Mouse (Mus musculus): ENCODE measurements around the gene Olfr67. TPM values are rescaled to one million over a fixed set of nuclear protein-coding genes. Genes with fewer than 3 reads are reported as not detected.
"Not testable (repeated sequence)": the region's sequence is repeated elsewhere in the genome, so short reads cannot be mapped to it uniquely, and the experiment has no call there.

The Olfr67 gene
- not detected in 2 replicates for polyA plus RNA-seq (2016; fragmentation: Nextera tagmentation; extraction: Ambion mirVana)

DNA sequence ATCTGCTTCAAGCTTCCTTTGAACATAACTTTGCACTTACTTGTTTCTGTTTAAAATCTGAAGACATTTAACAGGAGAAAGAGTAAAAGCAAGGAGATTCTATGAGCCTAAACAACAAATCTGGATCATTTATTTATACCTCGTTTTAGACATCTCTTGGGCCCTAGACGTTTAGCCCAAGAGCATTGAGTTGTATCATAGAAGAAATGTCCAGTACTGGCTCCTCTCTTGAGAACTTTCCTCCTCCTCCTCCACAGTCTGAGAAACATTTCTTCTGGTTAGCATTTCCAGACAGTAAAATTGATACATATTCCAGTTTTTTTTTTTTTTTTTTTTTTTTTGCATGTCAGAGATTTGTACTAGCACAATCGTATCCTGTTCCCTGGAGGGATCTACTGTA is at the start of gene Olfr67:
Gene Olfr67, minus strand, starts transcription at position 101 of the 400 bp plus-strand sequence.
- Histone ChIP-seq H3K36me3 (no peaks in the 10 kb centered on the region), H3K9me3 (replicated peaks) (no peaks in the 10 kb centered on the region), H3K27ac (replicated peaks) (no peak within 1 kb of the TSS), H3K4me3 (no peak within 1 kb of the TSS), H3K27me3 (ENCODE audit: low read depth, poor library complexity, severe bottlenecking) (no peaks in the 10 kb centered on the region), H3K4me1 (no peaks in the 10 kb centered on the region)
- no peak for DNase-seq (ENCODE audit: low spot score)
- whole genome bisulfite sequencing: 92% methylated on average over 3 of the region's 3 CpGs

DNA sequence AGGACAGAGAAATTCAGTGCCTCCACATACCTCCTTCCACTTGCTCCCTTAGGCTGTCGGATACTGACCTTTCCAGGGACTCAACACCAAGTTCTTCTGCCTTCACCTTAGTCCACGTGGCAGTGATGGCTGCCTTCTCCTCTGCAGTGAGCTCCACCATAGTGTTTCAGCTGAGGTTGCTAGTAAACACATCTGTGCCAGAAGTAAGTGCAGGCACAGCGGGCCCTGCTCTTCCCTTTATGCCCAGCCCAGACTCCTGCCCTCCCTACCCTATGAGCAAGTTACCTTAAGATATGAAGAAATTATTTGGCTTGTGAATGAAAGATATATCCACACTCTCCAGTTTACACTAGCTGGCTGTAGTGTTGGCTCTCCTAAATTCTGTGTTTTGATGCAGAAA is 48.6 kb upstream of the Olfr67 start, which contains the start of gene Hbb-bh2:
Gene Hbb-bh2, minus strand, starts transcription at position 253 of the 400 bp plus-strand sequence.
- Histone ChIP-seq H3K36me3 (no peaks in the 10 kb centered on the region), H3K27ac (replicated peaks) (no peak within 1 kb of the TSS), H3K4me1 (no peaks in the 10 kb centered on the region), H3K4me3 (no peak within 1 kb of the TSS), H3K27me3 (ENCODE audit: low read depth, poor library complexity, severe bottlenecking) (no peaks in the 10 kb centered on the region), H3K9me3 (replicated peaks) (no peaks in the 10 kb centered on the region)
- no peak for DNase-seq (ENCODE audit: low spot score)
- WGBS: 70% methylated on average over 3 of the region's 3 CpGs

DNA sequence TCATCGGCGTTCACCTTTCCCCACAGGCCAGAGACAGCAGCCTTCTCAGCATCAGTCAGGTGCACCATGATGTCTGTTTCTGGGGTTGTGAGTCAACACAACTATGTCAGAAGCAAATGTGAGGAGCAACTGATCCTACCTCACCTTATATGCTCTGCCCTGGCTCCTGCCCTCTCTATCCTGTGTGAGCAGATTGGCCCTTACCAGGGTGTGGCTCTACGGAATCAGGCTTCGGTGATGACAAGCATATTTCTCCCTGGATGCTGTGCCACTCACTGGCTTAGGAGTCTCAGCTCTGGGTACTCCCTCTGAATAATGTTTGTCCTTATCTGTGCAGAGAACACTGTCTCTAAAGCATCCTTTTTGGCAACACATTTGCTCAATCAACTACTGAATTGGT is 36.2 kb upstream of the Olfr67 start, which contains the start of gene Hbb-bs:
Gene Hbb-bs, minus strand, starts transcription at position 289 of the 400 bp plus-strand sequence.
- 90% methylated on average over 4 of the region's 4 CpGs for WGBS
- H3K9me3 ChIP-seq (replicated peaks): no peaks in the 10 kb centered on the region
- H3K27ac ChIP-seq (replicated peaks): no peak within 1 kb of the TSS
- no peaks in the 10 kb centered on the region for H3K4me1 ChIP-seq
- no peaks in the 10 kb centered on the region for H3K27me3 ChIP-seq (ENCODE audit: low read depth, poor library complexity, severe bottlenecking)
- no peak for DNase-seq (ENCODE audit: low spot score)
- no peaks in the 10 kb centered on the region for H3K36me3 ChIP-seq
- no peak within 1 kb of the TSS for H3K4me3 ChIP-seq

DNA sequence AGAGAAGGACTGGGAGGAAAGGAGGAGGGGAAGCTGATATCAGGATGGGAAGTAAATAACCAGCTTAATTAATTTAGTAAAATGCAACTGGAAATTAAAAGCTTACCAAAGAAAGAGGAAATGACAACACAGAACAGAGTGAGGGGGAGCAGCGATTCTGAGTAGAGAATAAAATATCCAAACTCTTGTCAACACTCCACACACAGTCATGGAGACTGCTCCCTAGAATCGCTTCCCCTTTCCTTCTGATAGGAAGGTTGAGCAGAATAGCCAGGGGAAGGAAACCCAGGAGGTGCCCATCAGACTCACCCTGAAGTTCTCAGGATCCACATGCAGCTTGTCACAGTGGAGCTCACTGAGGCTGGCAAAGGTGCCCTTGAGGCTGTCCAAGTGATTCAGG is 35.5 kb upstream of the Olfr67 start:
- not testable (repeated sequence) for H3K27ac ChIP-seq (replicated peaks); H3K9me3 ChIP-seq (replicated peaks); H3K4me3 ChIP-seq; H3K27me3 ChIP-seq (ENCODE audit: low read depth, poor library complexity, severe bottlenecking); H3K4me1 ChIP-seq; DNase-seq (ENCODE audit: low spot score); H3K36me3 ChIP-seq
- no CpG with 5 or more reads among the region's 2 CpGs for WGBS

DNA sequence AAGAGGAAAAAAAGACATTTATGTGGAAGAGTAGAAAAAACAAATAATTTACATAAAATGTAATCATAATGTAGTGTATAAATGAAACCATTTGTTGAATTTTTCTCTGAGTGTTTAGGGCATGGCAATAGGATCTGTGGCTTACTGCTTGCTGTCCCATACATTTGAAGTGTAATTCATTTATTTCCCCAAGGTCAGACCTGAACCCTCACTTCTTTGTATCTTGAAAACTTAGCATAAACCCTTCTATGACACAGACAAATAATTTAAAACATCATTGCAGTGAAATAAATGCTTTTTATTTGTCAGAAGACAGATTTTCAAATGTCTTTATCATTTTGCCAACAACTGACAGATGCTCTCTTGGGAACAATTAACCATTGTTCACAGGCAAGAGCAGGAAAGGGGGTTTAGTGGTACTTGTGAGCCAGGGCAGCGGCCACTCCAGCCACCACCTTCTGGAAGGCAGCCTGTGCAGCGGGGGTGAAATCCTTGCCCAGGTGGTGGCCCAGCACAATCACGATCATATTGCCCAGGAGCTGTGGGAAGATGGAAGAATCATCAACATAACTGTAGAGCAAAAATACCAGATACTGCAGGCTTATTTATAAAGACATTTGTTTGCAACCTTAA is 34.8 kb upstream of the Olfr67 start:
- Histone ChIP-seq H3K27me3 (ENCODE audit: low read depth, poor library complexity, severe bottlenecking) (no peaks in the 10 kb centered on the region), H3K36me3 (no peaks in the 10 kb centered on the region), H3K27ac (replicated peaks) (no peak overlapping the region), H3K9me3 (replicated peaks) (no peaks in the 10 kb centered on the region), H3K4me1 (no peaks in the 10 kb centered on the region), H3K4me3 (no peak overlapping the region)
- WGBS: 73% methylated on average over 3 of the region's 3 CpGs
- DNase-seq (ENCODE audit: low spot score): no peak

DNA sequence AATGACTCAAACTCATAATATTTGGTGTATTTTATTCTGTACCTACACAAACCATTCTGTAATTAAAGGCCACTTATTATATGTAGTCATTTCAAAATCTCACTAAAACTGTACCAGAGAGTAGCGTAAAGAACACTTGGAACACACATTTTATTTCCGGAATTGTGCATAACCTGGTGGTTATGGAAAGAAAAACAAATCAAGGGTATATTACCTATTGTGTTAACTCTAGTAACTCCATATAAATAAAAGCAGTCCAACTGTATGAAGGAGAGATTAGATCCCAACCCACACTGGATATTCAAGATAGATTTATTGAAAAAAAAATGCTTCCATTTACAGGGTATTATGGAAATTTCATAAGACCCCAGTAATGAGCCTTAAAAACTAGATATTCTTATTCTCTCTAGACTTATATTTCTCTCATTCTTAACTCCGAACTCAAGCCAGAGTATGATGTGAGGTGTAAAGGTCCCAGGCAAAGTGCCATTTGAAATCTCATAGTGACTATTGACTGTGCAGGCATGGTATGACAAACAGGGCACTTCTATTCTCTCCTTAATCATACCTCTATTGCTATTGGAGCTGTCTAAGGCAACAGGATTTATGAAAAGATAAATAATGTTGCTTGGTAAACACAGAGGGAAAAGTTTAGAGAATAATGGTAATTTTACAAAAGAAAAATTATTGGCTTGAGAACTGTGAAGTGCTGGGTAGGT is 34.1 kb upstream of the Olfr67 start:
- no peak overlapping the region for H3K4me3 ChIP-seq
- DNase-seq (ENCODE audit: low spot score): no peak
- H3K36me3 ChIP-seq: no peaks in the 10 kb centered on the region
- no peaks in the 10 kb centered on the region for H3K9me3 ChIP-seq (replicated peaks)
- no peaks in the 10 kb centered on the region for H3K4me1 ChIP-seq
- no peaks in the 10 kb centered on the region for H3K27me3 ChIP-seq (ENCODE audit: low read depth, poor library complexity, severe bottlenecking)
- WGBS: 92% methylated on average over 3 of the region's 3 CpGs
- no peak overlapping the region for H3K27ac ChIP-seq (replicated peaks)

DNA sequence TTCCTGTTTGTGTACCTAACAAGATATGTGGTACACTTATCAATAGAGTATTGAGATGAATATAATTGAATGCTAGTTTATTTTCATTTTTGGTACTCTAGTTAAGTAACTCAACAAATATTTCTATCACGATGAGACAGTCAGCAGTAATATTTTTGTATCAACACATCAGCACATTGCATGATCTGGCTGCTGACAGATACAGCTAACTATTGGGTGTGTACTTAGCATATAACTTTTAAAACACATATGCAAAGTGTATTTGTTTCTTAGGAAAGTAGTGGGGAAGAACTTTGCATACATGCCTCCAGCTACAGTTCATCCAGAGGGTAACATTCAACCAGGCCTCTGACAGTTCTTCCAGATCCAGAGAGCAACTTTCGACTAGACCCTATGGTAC is 33.0 kb upstream of the Olfr67 start:
- Histone ChIP-seq H3K9me3 (replicated peaks) (no peaks in the 10 kb centered on the region), H3K4me1 (no peaks in the 10 kb centered on the region), H3K27ac (replicated peaks) (no peak overlapping the region), H3K36me3 (no peaks in the 10 kb centered on the region), H3K27me3 (ENCODE audit: low read depth, poor library complexity, severe bottlenecking) (no peaks in the 10 kb centered on the region), H3K4me3 (no peak overlapping the region)
- WGBS: 91% methylated on average over 2 of the region's 2 CpGs
- no peak for DNase-seq (ENCODE audit: low spot score)

DNA sequence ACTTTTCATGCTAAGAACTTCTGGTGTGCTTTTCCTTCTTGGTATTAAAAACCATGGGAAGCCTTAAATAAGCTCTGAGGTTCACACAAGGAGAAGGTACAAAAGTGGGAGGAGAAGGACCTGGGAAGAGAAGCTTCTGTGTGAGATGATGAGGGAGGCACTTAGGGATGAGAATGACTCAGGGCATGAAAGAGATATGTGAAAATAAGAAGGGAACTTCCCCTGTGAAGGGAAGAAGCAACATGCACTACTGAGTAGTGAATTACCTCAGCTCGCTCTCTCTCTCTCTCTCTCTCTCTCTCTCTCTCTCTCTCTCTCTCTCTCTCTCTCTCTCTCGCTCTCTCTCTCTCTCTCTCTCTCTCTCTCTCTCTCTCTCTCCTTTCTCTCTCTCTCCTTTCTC is 23.5 kb upstream of the Olfr67 start:
- H3K27me3 ChIP-seq (ENCODE audit: low read depth, poor library complexity, severe bottlenecking); H3K36me3 ChIP-seq; DNase-seq (ENCODE audit: low spot score); H3K9me3 ChIP-seq (replicated peaks); H3K4me1 ChIP-seq; H3K4me3 ChIP-seq; H3K27ac ChIP-seq (replicated peaks): not testable (repeated sequence)
- WGBS: 60% methylated on average over 1 of the region's 2 CpGs

DNA sequence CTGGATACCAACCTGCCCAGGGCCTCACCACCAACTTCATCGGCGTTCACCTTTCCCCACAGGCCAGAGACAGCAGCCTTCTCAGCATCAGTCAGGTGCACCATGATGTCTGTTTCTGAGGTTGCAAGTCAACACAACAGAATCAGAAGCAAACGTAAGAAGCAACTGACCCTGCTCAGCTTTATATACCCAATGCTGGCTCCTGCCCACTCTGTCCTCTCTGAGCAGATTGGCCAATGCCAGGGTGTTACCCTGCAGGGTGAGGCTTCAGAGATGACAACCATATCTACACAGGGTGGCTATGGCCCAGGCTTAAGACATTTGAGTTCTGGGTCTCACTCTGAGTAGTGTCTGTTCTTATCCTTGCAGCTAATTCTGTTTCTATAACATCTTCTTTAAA is 22.1 kb upstream of the Olfr67 start, which contains the start of gene Hbb-bt:
Gene Hbb-bt, minus strand, starts transcription at position 231 of the 400 bp plus-strand sequence.
- no peaks in the 10 kb centered on the region for H3K4me1 ChIP-seq
- no peak within 1 kb of the TSS for H3K27ac ChIP-seq (replicated peaks)
- H3K36me3 ChIP-seq: no peaks in the 10 kb centered on the region
- H3K27me3 ChIP-seq (ENCODE audit: low read depth, poor library complexity, severe bottlenecking): no peaks in the 10 kb centered on the region
- no peak for DNase-seq (ENCODE audit: low spot score)
- H3K9me3 ChIP-seq (replicated peaks): no peaks in the 10 kb centered on the region
- H3K4me3 ChIP-seq: no peak within 1 kb of the TSS
- WGBS: 89% methylated on average over 3 of the region's 3 CpGs

DNA sequence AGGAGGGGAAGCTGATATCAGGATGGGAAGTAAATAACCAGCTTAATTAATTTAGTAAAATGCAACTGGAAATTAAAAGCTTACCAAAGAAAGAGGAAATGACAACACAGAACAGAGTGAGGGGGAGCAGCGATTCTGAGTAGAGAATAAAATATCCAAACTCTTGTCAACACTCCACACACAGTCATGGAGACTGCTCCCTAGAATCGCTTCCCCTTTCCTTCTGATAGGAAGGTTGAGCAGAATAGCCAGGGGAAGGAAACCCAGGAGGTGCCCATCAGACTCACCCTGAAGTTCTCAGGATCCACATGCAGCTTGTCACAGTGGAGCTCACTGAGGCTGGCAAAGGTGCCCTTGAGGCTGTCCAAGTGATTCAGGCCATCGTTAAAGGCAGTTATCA is 21.5 kb upstream of the Olfr67 start:
- H3K4me1 ChIP-seq; H3K27ac ChIP-seq (replicated peaks); H3K4me3 ChIP-seq; H3K36me3 ChIP-seq; H3K9me3 ChIP-seq (replicated peaks); H3K27me3 ChIP-seq (ENCODE audit: low read depth, poor library complexity, severe bottlenecking); DNase-seq (ENCODE audit: low spot score): not testable (repeated sequence)
- no CpG with 5 or more reads among the region's 3 CpGs for WGBS

DNA sequence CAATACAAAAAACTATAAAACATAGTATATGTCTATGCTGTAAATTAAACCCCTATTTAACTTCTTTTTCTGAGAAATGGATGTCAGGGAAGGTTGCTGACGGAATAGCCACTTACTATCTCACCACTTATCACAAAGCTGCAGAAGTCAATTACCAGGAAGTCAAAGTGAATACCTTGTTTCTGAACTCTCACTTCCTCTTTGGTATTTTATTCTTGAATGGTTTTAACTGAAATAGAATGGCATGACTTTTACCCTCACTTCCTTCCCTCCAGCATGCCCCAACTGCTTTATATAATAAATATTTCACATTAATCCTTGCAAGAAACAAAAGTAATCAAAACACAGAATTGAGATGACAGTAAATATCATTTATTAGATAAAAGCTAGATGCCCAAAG is 20.6 kb upstream of the Olfr67 start:
- Histone ChIP-seq H3K36me3 (no peaks in the 10 kb centered on the region), H3K9me3 (replicated peaks) (no peaks in the 10 kb centered on the region), H3K27me3 (ENCODE audit: low read depth, poor library complexity, severe bottlenecking) (no peaks in the 10 kb centered on the region), H3K27ac (replicated peaks) (no peak overlapping the region), H3K4me3 (no peak overlapping the region), H3K4me1 (no peaks in the 10 kb centered on the region)
- 75% methylated on average over 1 of the region's 1 CpGs for WGBS
- no peak for DNase-seq (ENCODE audit: low spot score)

DNA sequence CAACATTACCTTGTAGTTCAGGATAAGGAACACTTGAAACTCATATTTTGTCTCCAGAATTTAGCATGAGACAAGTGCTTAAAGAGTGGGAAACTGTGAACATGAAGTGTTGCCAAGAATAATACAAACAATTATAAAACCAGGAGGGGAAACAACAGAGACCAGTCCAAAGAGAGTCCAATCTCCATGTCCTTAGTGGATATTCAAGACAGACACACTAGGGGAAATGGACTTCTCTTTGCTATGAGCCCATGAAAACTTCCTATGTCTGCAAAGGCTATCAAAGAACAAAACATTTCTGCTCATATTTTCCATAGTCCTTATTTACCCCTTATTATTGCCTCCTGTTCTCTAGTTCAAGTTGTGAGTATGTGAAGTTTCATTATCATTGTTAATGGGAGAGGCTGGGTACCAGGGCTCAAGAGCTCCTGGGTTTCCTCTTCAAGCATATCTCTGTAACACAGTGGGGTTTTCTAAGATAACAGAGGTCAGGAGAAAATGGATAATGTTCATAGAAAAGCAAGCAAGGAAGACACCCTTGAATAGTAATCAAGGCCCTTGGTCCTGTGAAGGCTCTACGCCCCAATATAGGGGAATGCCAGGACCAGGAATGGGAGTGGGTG is 19.7 kb upstream of the Olfr67 start:
- Histone ChIP-seq H3K4me1 (no peaks in the 10 kb centered on the region), H3K27ac (replicated peaks) (no peak overlapping the region), H3K4me3 (no peak overlapping the region), H3K27me3 (ENCODE audit: low read depth, poor library complexity, severe bottlenecking) (no peaks in the 10 kb centered on the region), H3K9me3 (replicated peaks) (no peaks in the 10 kb centered on the region), H3K36me3 (no peaks in the 10 kb centered on the region)
- WGBS: 100% methylated on average over 1 of the region's 1 CpGs
- no peak for DNase-seq (ENCODE audit: low spot score)

DNA sequence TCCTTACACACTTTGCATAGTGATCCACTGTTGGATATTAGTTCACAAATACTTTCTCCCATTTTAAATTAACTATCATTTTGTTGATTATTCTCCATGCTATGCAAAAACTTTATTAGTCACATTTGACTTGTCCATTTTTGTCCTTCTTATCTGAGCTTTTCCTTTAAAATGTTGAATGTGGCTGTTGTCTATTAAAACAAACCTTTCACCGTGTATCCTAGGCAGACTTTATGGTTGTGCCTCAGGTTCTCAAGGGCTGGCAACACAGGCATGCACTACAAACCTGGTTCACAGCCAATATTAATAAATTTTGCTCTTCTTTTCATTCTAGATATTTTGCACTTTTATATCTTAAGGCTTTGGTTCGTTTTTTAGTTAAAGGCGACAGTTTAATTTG is 19.1 kb upstream of the Olfr67 start:
- H3K4me3 ChIP-seq: no peak overlapping the region
- 86% methylated on average over 3 of the region's 3 CpGs for WGBS

More for the DNA sequence above, 19.1 kb upstream of the Olfr67 start:
- H3K9me3 ChIP-seq (replicated peaks): no peaks in the 10 kb centered on the region
- no peak for DNase-seq (ENCODE audit: low spot score)
- H3K27me3 ChIP-seq (ENCODE audit: low read depth, poor library complexity, severe bottlenecking): no peaks in the 10 kb centered on the region
- no peaks in the 10 kb centered on the region for H3K4me1 ChIP-seq
- H3K27ac ChIP-seq (replicated peaks): no peak overlapping the region
- no peaks in the 10 kb centered on the region for H3K36me3 ChIP-seq
